ENCODE assay signal across 30 mouse cellular contexts in genomic region chr7:111593680-111594079, GRCm38 (mm10).
DNase-seq lines count a peak whose midpoint lies in the region; ATAC-seq and TF ChIP-seq lines count a peak whose summit lies in the region.
"Had no signal": no experiment of that assay in that cellular context is flagged by ENCODE, and none has a peak within 500 bp of the region (broad histone marks: within the 10 kb centered on the region; RNA-seq: fewer than 3 reads in every experiment).

No protein-coding gene starts in this region.

- WGBS in hindbrain, embryonic 15.5 days, result 89% methylated on average over 6 of the region's 6 CpGs
- 87% methylated on average over 6 of the region's 6 CpGs for WGBS in hindbrain, embryonic 13.5 days
- WGBS in lung, postnatal 0 days, result 88% methylated on average over 6 of the region's 6 CpGs
- 83% methylated on average over 6 of the region's 6 CpGs for WGBS in midbrain, embryonic 16.5 days

- no peak overlapping the region for H3K27ac ChIP-seq in hindbrain, embryonic 15.5 days (replicated peaks)
- H3K27ac ChIP-seq in hindbrain, embryonic 13.5 days, result no peak overlapping the region
- no peak overlapping the region for H3K27ac ChIP-seq in lung, postnatal 0 days (ENCODE audit: low read length)
- H3K27ac ChIP-seq in midbrain, embryonic 16.5 days (ENCODE audit: low read length), result peak overlapping the region; percentile 29; the same call in 1 of the 2 replicates
- H3K27ac ChIP-seq: embryonic facial prominence, embryonic 10.5 days; embryonic facial prominence, embryonic 15.5 days; forebrain, embryonic 12.5 days; heart, embryonic 10.5 days; liver, embryonic 14.5 days; midbrain, embryonic 12.5 days; neural tube, embryonic 13.5 days had no signal

- H3K27me3 ChIP-seq in hindbrain, embryonic 15.5 days, result no peaks in the 10 kb centered on the region
- H3K27me3 ChIP-seq in hindbrain, embryonic 13.5 days, result no peaks in the 10 kb centered on the region
- H3K27me3 ChIP-seq in lung, postnatal 0 days (replicated peaks; ENCODE audit: insufficient read depth, low read length), result no peaks in the 10 kb centered on the region
- H3K27me3 ChIP-seq in midbrain, embryonic 16.5 days (ENCODE audit: control insufficient read depth, insufficient read depth, low read depth, low read length), result no peaks in the 10 kb centered on the region
- H3K27me3 ChIP-seq: embryonic facial prominence, embryonic 15.5 days; forebrain, embryonic 12.5 days; midbrain, embryonic 12.5 days; neural tube, embryonic 13.5 days had no signal

- no peaks in the 10 kb centered on the region for H3K36me3 ChIP-seq in hindbrain, embryonic 15.5 days
- H3K36me3 ChIP-seq in hindbrain, embryonic 13.5 days, result no peaks in the 10 kb centered on the region
- no peaks in the 10 kb centered on the region for H3K36me3 ChIP-seq in lung, postnatal 0 days (ENCODE audit: insufficient read depth, low read length)
- no peaks in the 10 kb centered on the region for H3K36me3 ChIP-seq in midbrain, embryonic 16.5 days (ENCODE audit: control insufficient read depth, insufficient read depth, low read length)
- H3K36me3 ChIP-seq: embryonic facial prominence, embryonic 10.5 days; embryonic facial prominence, embryonic 15.5 days; forebrain, embryonic 12.5 days; heart, embryonic 10.5 days; midbrain, embryonic 12.5 days; neural tube, embryonic 13.5 days had no signal

- TF ChIP-seq EP300 in lung, postnatal 0 days (IDR thresholded peaks at IDR 0.05), result no peak

- no peak overlapping the region for H3K4me2 ChIP-seq in hindbrain, embryonic 15.5 days
- no peak overlapping the region for H3K4me2 ChIP-seq in hindbrain, embryonic 13.5 days
- H3K4me2 ChIP-seq in lung, postnatal 0 days (replicated peaks; ENCODE audit: low read depth, low read length), result no peak overlapping the region
- H3K4me2 ChIP-seq in midbrain, embryonic 16.5 days (ENCODE audit: low read length), result no peak overlapping the region
- H3K4me2 ChIP-seq: embryonic facial prominence, embryonic 15.5 days; forebrain, embryonic 12.5 days; midbrain, embryonic 12.5 days; neural tube, embryonic 13.5 days had no signal

- peak; percentile 33 for TF ChIP-seq CTCF in lung, postnatal 0 days (IDR thresholded peaks at IDR 0.05)

- peak; percentile 14; the same call in 1 of the 2 replicates for ATAC-seq in hindbrain, embryonic 15.5 days (ENCODE audit: low FRiP score, low read depth)
- no peak for ATAC-seq in hindbrain, embryonic 13.5 days (ENCODE audit: low FRiP score)
- no peak for ATAC-seq in lung, postnatal 0 days
- no peak for ATAC-seq in midbrain, embryonic 16.5 days
- ATAC-seq: inflammation-experienced regulatory T-cells, adult 6 months had no signal

- DNase-seq in lung, postnatal 0 days (ENCODE audit: low spot score), result no peak
- DNase-seq in lung, postnatal 36 days, result no peak
- no peak for DNase-seq in neural tube, embryonic 10.5 days (ENCODE audit: extremely low spot score, low spot score)
- DNase-seq: adrenal gland, postnatal 36 days; B cell, adult 2 months; cerebellum, adult 2 months; cerebellum, postnatal 25 days; gastrocnemius, postnatal 14 days; heart, postnatal 14 days; kidney, adult 8-10 months; kidney, postnatal 10 days; layer of hippocampus, adult 9-11 months; liver; lung, adult 2 months; lung, postnatal 14 days; right cerebral cortex, postnatal 4 days; thymus, adult 2 months; thymus, postnatal 36 days had no signal

- no peak overlapping the region for H3K9ac ChIP-seq in hindbrain, embryonic 15.5 days
- H3K9ac ChIP-seq in hindbrain, embryonic 13.5 days, result no peak overlapping the region
- H3K9ac ChIP-seq in lung, postnatal 0 days (replicated peaks; ENCODE audit: low read depth), result no peak overlapping the region
- H3K9ac ChIP-seq in midbrain, embryonic 16.5 days (ENCODE audit: low read depth, low read length), result no peak overlapping the region
- H3K9ac ChIP-seq: embryonic facial prominence, embryonic 15.5 days; forebrain, embryonic 12.5 days; liver, embryonic 14.5 days; midbrain, embryonic 12.5 days; neural tube, embryonic 13.5 days had no signal

- H3K4me3 ChIP-seq in hindbrain, embryonic 15.5 days, result no peak overlapping the region
- H3K4me3 ChIP-seq in hindbrain, embryonic 13.5 days, result no peak overlapping the region
- H3K4me3 ChIP-seq in lung, postnatal 0 days (ENCODE audit: low read depth, low read length), result no peak overlapping the region
- no peak overlapping the region for H3K4me3 ChIP-seq in midbrain, embryonic 16.5 days (ENCODE audit: low read depth, low read length)
- H3K4me3 ChIP-seq: embryonic facial prominence, embryonic 10.5 days; embryonic facial prominence, embryonic 15.5 days; forebrain, embryonic 12.5 days; heart, embryonic 10.5 days; midbrain, embryonic 12.5 days; myocyte; neural tube, embryonic 13.5 days had no signal

- H3K4me1 ChIP-seq in hindbrain, embryonic 15.5 days (replicated peaks), result peaks cover 5% of the 10 kb centered on the region; the same call in 1 of the 2 replicates
- H3K4me1 ChIP-seq in hindbrain, embryonic 13.5 days (replicated peaks), result peaks cover 5% of the 10 kb centered on the region; the same call in 1 of the 2 replicates
- no peaks in the 10 kb centered on the region for H3K4me1 ChIP-seq in lung, postnatal 0 days (ENCODE audit: insufficient read depth, low read depth, low read length)
- 0 out of 2 replicates have a peak, but pooled peaks cover 3% of the 10 kb centered on the region for H3K4me1 ChIP-seq in midbrain, embryonic 16.5 days (ENCODE audit: control insufficient read depth, insufficient read depth, low read length)
- H3K4me1 ChIP-seq: embryonic facial prominence, embryonic 10.5 days; embryonic facial prominence, embryonic 15.5 days; forebrain, embryonic 12.5 days; midbrain, embryonic 12.5 days; neural tube, embryonic 13.5 days had no signal

- no peaks in the 10 kb centered on the region for H3K9me3 ChIP-seq in hindbrain, embryonic 15.5 days
- H3K9me3 ChIP-seq in hindbrain, embryonic 13.5 days, result no peaks in the 10 kb centered on the region
- H3K9me3 ChIP-seq in lung, postnatal 0 days (ENCODE audit: low read length), result no peaks in the 10 kb centered on the region
- H3K9me3 ChIP-seq in midbrain, embryonic 16.5 days (replicated peaks; ENCODE audit: control insufficient read depth, low read length, poor library complexity, severe bottlenecking), result no peaks in the 10 kb centered on the region
- H3K9me3 ChIP-seq: embryonic facial prominence, embryonic 10.5 days; embryonic facial prominence, embryonic 15.5 days; forebrain, embryonic 12.5 days; heart, embryonic 10.5 days; midbrain, embryonic 12.5 days; neural tube, embryonic 13.5 days had no signal
